Mouse (Mus musculus) MEL (cell line): ENCODE results near the gene Usp11.

Source experiments
- CTCF ChIP-seq, 3 experiments: IDR thresholded peaks in 2 of 3; conservative IDR thresholded peaks in 1 of 3; 2 replicates each; pipeline ENCODE4 v1.5.1; 2011 to 2012; ENCODE audit warnings: low read length in 3 of 3, low read depth in 2 of 3, mild to moderate bottlenecking in 2 of 3, improper control_type of control experiment in 1 of 3, inconsistent platforms in 1 of 3, mixed read lengths in 1 of 3, moderate library complexity in 1 of 3; ENCODE audit not compliant: control insufficient read depth in 1 of 3, insufficient read depth in 1 of 3, poor library complexity in 1 of 3, severe bottlenecking in 1 of 3
- ELF1 ChIP-seq: IDR thresholded peaks from 2 replicates; pipeline ENCODE4 v1.6.1; 2014; ENCODE audit warnings: low read depth, mild to moderate bottlenecking, inconsistent platforms, low read length, improper control_type of control experiment, moderate library complexity
- EP300 ChIP-seq, 2 experiments: IDR thresholded peaks; 2 replicates each; pipeline ENCODE4 v1.6.1; 2011; ENCODE audit warnings: improper control_type of control experiment in 2 of 2, low read length in 2 of 2, low read depth in 1 of 2, mild to moderate bottlenecking in 1 of 2
- GATA1 ChIP-seq: IDR thresholded peaks from 2 replicates; pipeline ENCODE4 v1.6.1; 2011; ENCODE audit warnings: low read depth, low read length, improper control_type of control experiment
- HCFC1 ChIP-seq: IDR thresholded peaks from 2 replicates; pipeline ENCODE4 v1.6.1; 2012; ENCODE audit warnings: low read depth, mild to moderate bottlenecking, inconsistent platforms, low read length, improper control_type of control experiment, moderate library complexity
- JUND ChIP-seq: IDR thresholded peaks from 2 replicates; pipeline ENCODE4 v1.6.1; 2011; ENCODE audit warnings: low read depth, mild to moderate bottlenecking, improper control_type of control experiment, low read length
- POLR2A ChIP-seq, 2 experiments: IDR thresholded peaks; 2 replicates each; pipeline ENCODE4 v1.6.1; 2011 to 2012; ENCODE audit warnings: low read length in 2 of 2, mild to moderate bottlenecking in 2 of 2, control low read depth in 1 of 2, improper control_type of control experiment in 1 of 2, low read depth in 1 of 2, moderate library complexity in 1 of 2; ENCODE audit not compliant: control insufficient read depth in 1 of 2, insufficient read depth in 1 of 2, poor library complexity in 1 of 2
- RAD21 ChIP-seq: IDR thresholded peaks from 2 replicates; pipeline ENCODE4 v1.6.1; 2011; ENCODE audit warnings: mild to moderate bottlenecking, low read depth, low read length, improper control_type of control experiment
- RCOR1 ChIP-seq: IDR thresholded peaks from 2 replicates; pipeline ENCODE4 v1.6.1; 2012; ENCODE audit warnings: low read depth, mild to moderate bottlenecking, inconsistent platforms, low read length, improper control_type of control experiment
- SMC3 ChIP-seq: IDR thresholded peaks from 2 replicates; pipeline ENCODE4 v1.6.1; 2011; ENCODE audit warnings: low read depth, low read length, improper control_type of control experiment
- TBP ChIP-seq: IDR thresholded peaks from 2 replicates; pipeline ENCODE4 v1.8.0; 2011; ENCODE audit warnings: low read depth, low read length, improper control_type of control experiment
- USF1 ChIP-seq: IDR thresholded peaks from 2 replicates; pipeline ENCODE4 v1.6.1; 2014; ENCODE audit warnings: low read depth, mild to moderate bottlenecking, inconsistent platforms, low read length, improper control_type of control experiment, moderate library complexity

DNA sequence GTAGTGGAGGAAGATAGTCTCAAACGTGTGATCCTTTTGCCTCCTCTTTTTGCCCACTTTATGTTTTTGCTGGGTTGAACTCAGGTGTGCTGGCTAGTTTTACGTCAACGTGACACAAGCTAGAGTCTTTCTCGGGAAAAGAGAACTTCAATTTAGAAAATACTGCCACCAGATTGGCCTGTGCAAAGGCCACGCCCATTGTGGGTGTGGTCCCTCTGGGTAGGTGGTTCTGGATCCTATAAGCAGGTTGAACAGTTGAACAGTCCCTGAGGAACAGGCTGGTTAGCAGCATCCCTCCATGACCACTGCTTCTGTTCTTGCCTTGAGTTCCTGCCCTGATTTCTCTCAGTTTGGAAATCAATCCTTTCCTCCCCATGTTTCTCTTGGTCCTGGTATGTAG lies 25.0 kb downstream of the Usp11 start:
- TF ChIP-seq SMC3: no peak
- TF ChIP-seq EP300 (IDR thresholded peaks at IDR 0.05; ENCODE audit: low read depth in 1 of 2, low read length in 2 of 2): no peak
- TF ChIP-seq RAD21: no peak
- TF ChIP-seq CTCF (IDR thresholded peaks at IDR 0.05 in 2 of 3, conservative IDR thresholded peaks at IDR 0.05 in 1 of 3; ENCODE audit: control insufficient read depth in 1 of 3, insufficient read depth in 1 of 3, low read depth in 2 of 3, low read length in 3 of 3, poor library complexity in 1 of 3, severe bottlenecking in 1 of 3): no peak
- TF ChIP-seq RCOR1: no peak
- TF ChIP-seq GATA1: no peak
- no peak for TF ChIP-seq POLR2A (IDR thresholded peaks at IDR 0.05; ENCODE audit: control insufficient read depth in 1 of 2, insufficient read depth in 1 of 2, low read depth in 1 of 2, low read length in 2 of 2, poor library complexity in 1 of 2)
- no peak for TF ChIP-seq JUND
- TF ChIP-seq TBP: no peak
- TF ChIP-seq ELF1: no peak
- no peak for TF ChIP-seq HCFC1
- no peak for TF ChIP-seq USF1
